Mouse (Mus musculus): ENCODE results near the gene Chil1. TPM values are rescaled to one million over a fixed set of nuclear protein-coding genes. Genes with fewer than 3 reads are reported as not detected.
A peak's percentile ranks its signal among the peaks of the same experiment; 100 is the strongest.

Gene Chil1
- total RNA-seq, 1 experiment = 0.98 TPM

DNA sequence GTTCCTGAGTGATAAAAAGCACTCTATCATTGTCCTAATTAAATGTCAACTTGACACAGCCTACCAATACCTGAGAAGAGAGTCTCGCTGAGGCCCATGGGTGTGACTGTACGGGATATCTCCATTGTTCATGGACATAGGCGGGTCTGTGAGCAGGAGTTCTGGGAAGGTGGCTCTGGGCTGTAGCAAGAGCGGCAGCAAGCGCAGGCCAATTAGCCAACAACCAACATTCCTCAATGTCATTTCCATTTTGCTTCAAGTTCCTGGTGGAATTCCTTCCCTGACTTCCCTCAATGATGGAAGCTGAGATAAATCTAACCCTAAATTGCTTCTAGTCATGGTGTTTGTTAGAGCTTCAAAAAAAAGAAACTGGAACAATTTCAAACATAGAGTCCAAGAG lies 4.0 kb upstream of the Chil1 start:
- H3K4me3 ChIP-seq (ENCODE audit: insufficient read depth in 1 of 2, low read depth in 1 of 2, low read length in 2 of 2, poor library complexity in 1 of 2, severe bottlenecking in 1 of 2) = no peak overlapping the region
- no peak overlapping the region for H3K9ac ChIP-seq (ENCODE audit: insufficient read depth, low read depth, low read length, poor library complexity, severe bottlenecking)
- in situ Hi-C loops (cut with MboI; ENCODE audit: low sequenced_read_pairs in 2 of 2, unreplicated experiment in 2 of 2) = no loop called here
- H3K36me3 ChIP-seq (ENCODE audit: control insufficient read depth, insufficient read depth, low read length, poor library complexity, severe bottlenecking) = no peaks in the 10 kb centered on the region
- no peak for DNase-seq (ENCODE audit: low read depth, low spot score)
- H3K4me1 ChIP-seq (ENCODE audit: control insufficient read depth in 2 of 2, insufficient read depth in 2 of 2, low read length in 2 of 2, poor library complexity in 1 of 2) = 0 out of 4 replicates have a peak, but pooled peaks cover 0 to 2% of the 10 kb centered on the region in 2 experiments
- no peak for TF ChIP-seq MAFK (IDR thresholded peaks at IDR 0.05; ENCODE audit: insufficient read depth, low read depth, low read length)
- TF ChIP-seq CHD2 (IDR thresholded peaks at IDR 0.05; ENCODE audit: low read depth, low read length) = no peak
- TF ChIP-seq ZC3H11A (IDR thresholded peaks at IDR 0.05; ENCODE audit: borderline replicate concordance, low read depth, low read length) = no peak
- TF ChIP-seq ZNF384 (IDR thresholded peaks at IDR 0.05; ENCODE audit: low read depth, low read length) = no peak
- no peak for TF ChIP-seq HCFC1 (IDR thresholded peaks at IDR 0.05; ENCODE audit: borderline replicate concordance, insufficient read depth, low read length)
- no peaks in the 10 kb centered on the region for H3K9me3 ChIP-seq (ENCODE audit: control insufficient read depth, insufficient read depth, low read depth, low read length)
- no peak overlapping the region for H3K27ac ChIP-seq (ENCODE audit: insufficient read depth, low read depth, low read length, poor library complexity, severe bottlenecking)

DNA sequence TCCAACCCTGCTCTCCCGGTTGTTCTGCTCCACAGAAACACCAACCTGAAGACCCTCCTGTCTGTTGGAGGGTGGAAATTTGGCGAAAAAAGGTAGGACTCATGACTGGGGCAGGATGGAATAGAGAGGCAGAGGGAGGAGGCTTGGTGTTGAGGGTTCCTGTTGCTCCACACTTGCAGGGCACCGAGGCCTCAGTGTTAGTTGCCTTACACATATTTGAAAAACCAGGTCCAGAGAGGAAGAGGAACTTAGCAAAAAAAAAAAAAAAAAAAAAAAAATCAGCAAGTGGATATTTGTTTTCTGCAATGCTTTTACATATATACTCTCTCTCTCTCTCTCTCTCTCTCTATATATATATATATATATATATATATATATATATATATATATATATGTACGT lies 2.1 kb downstream of the Chil1 start:
- H3K4me3 ChIP-seq (ENCODE audit: insufficient read depth in 1 of 2, low read depth in 1 of 2, low read length in 2 of 2, poor library complexity in 1 of 2, severe bottlenecking in 1 of 2) = no peak overlapping the region
- in situ Hi-C loops (cut with MboI; ENCODE audit: low sequenced_read_pairs in 2 of 2, unreplicated experiment in 2 of 2) = no loop called here
- no peaks in the 10 kb centered on the region for H3K9me3 ChIP-seq (ENCODE audit: control insufficient read depth, insufficient read depth, low read depth, low read length)
- H3K36me3 ChIP-seq (ENCODE audit: control insufficient read depth, insufficient read depth, low read length, poor library complexity, severe bottlenecking) = no peaks in the 10 kb centered on the region
- TF ChIP-seq ZNF384 (IDR thresholded peaks at IDR 0.05; ENCODE audit: low read depth, low read length) = no peak
- no peak overlapping the region for H3K27ac ChIP-seq (ENCODE audit: insufficient read depth, low read depth, low read length, poor library complexity, severe bottlenecking)
- no peak for DNase-seq (ENCODE audit: low read depth, low spot score)
- H3K4me1 ChIP-seq (ENCODE audit: control insufficient read depth in 2 of 2, insufficient read depth in 2 of 2, low read length in 2 of 2, poor library complexity in 1 of 2) = peaks cover 5 to 8% of the 10 kb centered on the region in 2 experiments; a peak in 3 of 4 replicates
- H3K9ac ChIP-seq (ENCODE audit: insufficient read depth, low read depth, low read length, poor library complexity, severe bottlenecking) = no peak overlapping the region

DNA sequence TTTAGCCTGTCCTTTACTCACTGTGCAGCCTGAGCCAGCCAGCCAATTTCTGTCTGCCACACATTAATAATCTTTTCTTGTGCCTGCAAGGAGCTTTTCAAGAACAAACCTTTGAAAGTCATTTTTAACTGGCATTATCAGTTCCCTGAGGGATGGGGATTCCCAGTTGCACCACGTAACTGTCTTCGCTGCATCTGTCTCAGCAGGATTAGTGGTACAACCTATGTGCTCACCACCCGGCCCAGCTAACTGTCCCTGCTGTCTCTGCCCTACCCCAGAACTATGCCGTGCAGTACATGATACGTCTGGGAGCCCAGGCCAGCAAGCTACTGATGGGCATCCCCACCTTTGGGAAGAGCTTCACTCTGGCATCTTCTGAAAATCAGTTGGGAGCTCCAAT lies 6.2 kb downstream of the Chil1 start:
- Histone ChIP-seq H3K27ac (ENCODE audit: insufficient read depth, low read depth, low read length, poor library complexity, severe bottlenecking) (peak overlapping the region; percentile 35; the same call in 1 of the 2 replicates), H3K9me3 (ENCODE audit: control insufficient read depth, insufficient read depth, low read depth, low read length) (no peaks in the 10 kb centered on the region), H3K4me1 (ENCODE audit: control insufficient read depth in 2 of 2, insufficient read depth in 2 of 2, low read length in 2 of 2, poor library complexity in 1 of 2) (peaks cover 8 to 15% of the 10 kb centered on the region in 2 experiments), H3K36me3 (ENCODE audit: control insufficient read depth, insufficient read depth, low read length, poor library complexity, severe bottlenecking) (no peaks in the 10 kb centered on the region), H3K9ac (ENCODE audit: insufficient read depth, low read depth, low read length, poor library complexity, severe bottlenecking) (peak overlapping the region; percentile 13; the same call in 1 of the 2 replicates), H3K4me3 (ENCODE audit: insufficient read depth in 1 of 2, low read depth in 1 of 2, low read length in 2 of 2, poor library complexity in 1 of 2, severe bottlenecking in 1 of 2) (no peak overlapping the region)
- TF ChIP-seq ZC3H11A (IDR thresholded peaks at IDR 0.05; ENCODE audit: borderline replicate concordance, low read depth, low read length) (no peak), HCFC1 (IDR thresholded peaks at IDR 0.05; ENCODE audit: borderline replicate concordance, insufficient read depth, low read length) (no peak), MAFK (IDR thresholded peaks at IDR 0.05; ENCODE audit: insufficient read depth, low read depth, low read length) (no peak), CHD2 (IDR thresholded peaks at IDR 0.05; ENCODE audit: low read depth, low read length) (no peak), ZNF384 (IDR thresholded peaks at IDR 0.05; ENCODE audit: low read depth, low read length) (no peak)
- DNase-seq (ENCODE audit: low read depth, low spot score) = no peak
- in situ Hi-C loops (cut with MboI; ENCODE audit: low sequenced_read_pairs in 2 of 2, unreplicated experiment in 2 of 2) = no loop called here

DNA sequence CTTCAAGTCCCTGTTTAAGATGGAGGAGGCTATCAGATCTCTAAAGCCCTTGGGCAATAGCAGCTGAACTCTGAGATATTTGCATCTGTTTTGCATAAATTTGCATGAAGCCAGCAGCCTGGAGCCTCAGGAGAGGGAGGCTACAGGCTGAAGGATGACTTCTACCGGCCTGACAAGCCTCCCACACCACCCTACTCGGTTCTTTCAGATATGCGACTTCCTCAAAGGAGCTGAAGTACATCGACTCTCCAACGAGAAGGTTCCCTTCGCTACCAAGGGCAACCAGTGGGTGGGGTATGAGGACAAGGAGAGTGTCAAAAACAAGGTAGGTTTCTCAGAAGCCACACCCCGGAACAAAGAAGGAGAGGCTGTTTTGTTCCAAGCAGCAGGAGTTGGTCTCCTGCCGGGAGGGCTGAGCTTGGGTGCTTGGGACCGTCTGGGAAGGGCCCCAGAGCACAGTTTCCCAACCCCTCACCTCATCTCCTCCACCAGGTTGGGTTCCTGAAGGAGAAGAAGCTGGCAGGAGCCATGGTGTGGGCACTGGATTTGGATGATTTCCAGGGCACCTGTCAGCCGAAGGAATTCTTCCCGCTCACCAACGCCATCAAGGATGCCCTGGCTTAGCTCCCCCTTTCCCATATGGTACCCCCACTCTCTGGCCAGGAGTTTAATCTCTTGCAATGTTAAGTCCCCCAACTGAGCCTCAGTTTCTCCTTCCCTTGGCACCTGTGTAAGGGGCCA lies 7.2 kb downstream of the Chil1 start:
- in situ Hi-C loops (cut with MboI; ENCODE audit: low sequenced_read_pairs in 2 of 2, unreplicated experiment in 2 of 2) = no loop called here
- TF ChIP-seq MAFK (IDR thresholded peaks at IDR 0.05; ENCODE audit: insufficient read depth, low read depth, low read length) (no peak), HCFC1 (IDR thresholded peaks at IDR 0.05; ENCODE audit: borderline replicate concordance, insufficient read depth, low read length) (no peak), CHD2 (IDR thresholded peaks at IDR 0.05; ENCODE audit: low read depth, low read length) (no peak), ZC3H11A (IDR thresholded peaks at IDR 0.05; ENCODE audit: borderline replicate concordance, low read depth, low read length) (0 out of 2 replicates have a peak, but pooled peaks have one; percentile 1)
- peak overlapping the region in 1 of 2 experiments; percentile 25; a peak in 1 of 4 replicates for H3K4me3 ChIP-seq (ENCODE audit: insufficient read depth in 1 of 2, low read depth in 1 of 2, low read length in 2 of 2, poor library complexity in 1 of 2, severe bottlenecking in 1 of 2)
- no peaks in the 10 kb centered on the region for H3K9me3 ChIP-seq (ENCODE audit: control insufficient read depth, insufficient read depth, low read depth, low read length)
- H3K36me3 ChIP-seq (ENCODE audit: control insufficient read depth, insufficient read depth, low read length, poor library complexity, severe bottlenecking) = no peaks in the 10 kb centered on the region
- peak; percentile 93 for DNase-seq (ENCODE audit: low read depth, low spot score)
- H3K4me1 ChIP-seq (ENCODE audit: control insufficient read depth in 2 of 2, insufficient read depth in 2 of 2, low read length in 2 of 2, poor library complexity in 1 of 2) = peaks cover 8 to 22% of the 10 kb centered on the region in 2 experiments
- no peak overlapping the region; the same call in 1 of the 2 replicates for H3K9ac ChIP-seq (ENCODE audit: insufficient read depth, low read depth, low read length, poor library complexity, severe bottlenecking)
- H3K27ac ChIP-seq (ENCODE audit: insufficient read depth, low read depth, low read length, poor library complexity, severe bottlenecking) = peak overlapping the region; percentile 35; the same call in 1 of the 2 replicates

Measured in ES-E14 (cell line).